Mouse (Mus musculus) adrenal gland, adult 2 months (tissue): ENCODE results near the gene Tubgcp4. TPM values are rescaled to one million over a fixed set of nuclear protein-coding genes. Genes with fewer than 3 reads are reported as not detected.
A peak's percentile ranks its signal among the peaks of the same experiment; 100 is the strongest.
"Not testable (repeated sequence)": the region's sequence is repeated elsewhere in the genome, so short reads cannot be mapped to it uniquely, and the experiment has no call there.

ENCODE experiments used
- DNase-seq: peaks from one replicate; pipeline ENCODE4 v3.0.0; 2021
- long read RNA-seq: library from polyadenylated mRNA; stranded (forward); transcript quantifications from one replicate; pipeline ENCODE4 v2.0.0, GENCODE M21; 2021
- polyA plus RNA-seq: library from polyadenylated mRNA; depleted of rRNA; stranded (reverse); fragments of >200 nt; gene quantifications from 2 replicates; pipeline ENCODE4 v1.2.3, GENCODE M21; 2012; rRNA removed
- total RNA-seq, 2 experiments: library from RNA; stranded (reverse); gene quantifications; 2 replicates each; pipeline ENCODE4 v1.2.3; 2021

Gene Tubgcp4
- total RNA-seq (10 to 100 TPM; 38.6 to 42.4 TPM), polyA plus RNA-seq (28.4 and 42.1 TPM in 2 replicates)
- long read RNA-seq, full-length matches to known transcripts: 20 of 30 reads
- long read RNA-seq, partial matches to known transcripts: 1 of 30 reads
- long read RNA-seq, other reads (novel, unspliced or antisense): 9 of 30 reads

- peak; percentile 80 for DNase-seq
These were observed at the start of gene Tubgcp4 for GRCm38 (mm10) chr2:121170481-121170971. Tubgcp4 (plus strand) TSS chr2:121170654.

GRCm38 (mm10) chr2:121126302-121126701 lies 44.2 kb upstream of the Tubgcp4 start:
- not testable (repeated sequence) for DNase-seq

- DNase-seq: no peak
These were observed 42.9 kb upstream of the Tubgcp4 start for GRCm38 (mm10) chr2:121127536-121127935.

GRCm38 (mm10) chr2:121128865-121129620 lies 41.4 kb upstream of the Tubgcp4 start:
- DNase-seq: peak; percentile 57

GRCm38 (mm10) chr2:121132822-121133221 lies 37.6 kb upstream of the Tubgcp4 start:
- no peak for DNase-seq

- no peak for DNase-seq
These were observed 33.1 kb upstream of the Tubgcp4 start for GRCm38 (mm10) chr2:121137371-121137770.

GRCm38 (mm10) chr2:121139266-121140017 lies 31.0 kb upstream of the Tubgcp4 start:
- peak; percentile 63 for DNase-seq

- DNase-seq: peak; percentile 96
These were observed 30.2 kb upstream of the Tubgcp4 start, which contains the start of the genes Adal and Lcmt2 for GRCm38 (mm10) chr2:121140018-121140882. Adal (plus strand) TSS chr2:121140428. Lcmt2 (minus strand) TSS chr2:121140653.

GRCm38 (mm10) chr2:121141216-121142035 lies 29.0 kb upstream of the Tubgcp4 start:
- DNase-seq: no peak

GRCm38 (mm10) chr2:121142415-121142814 lies 28.0 kb upstream of the Tubgcp4 start:
- DNase-seq: no peak

GRCm38 (mm10) chr2:121149679-121150078 lies 20.8 kb upstream of the Tubgcp4 start:
- no peak for DNase-seq

- no peak for DNase-seq
These were observed 17.4 kb upstream of the Tubgcp4 start for GRCm38 (mm10) chr2:121153100-121153499.

GRCm38 (mm10) chr2:121169173-121169572 lies 1.3 kb upstream of the Tubgcp4 start:
- no peak for DNase-seq

GRCm38 (mm10) chr2:121169902-121170301 lies 552 bp upstream of the Tubgcp4 start:
- DNase-seq: peak; percentile 62

GRCm38 (mm10) chr2:121170980-121171742 lies 707 bp downstream of the Tubgcp4 start, which contains the start of gene Zscan29:
Zscan29 (minus strand) TSS chr2:121171125.
- DNase-seq: peak; percentile 95

GRCm38 (mm10) chr2:121178828-121179479 lies 8.5 kb downstream of the Tubgcp4 start:
- no peak for DNase-seq

- no peak for DNase-seq
These were observed 13.0 kb downstream of the Tubgcp4 start for GRCm38 (mm10) chr2:121183431-121183830.

- DNase-seq: no peak
These were observed 13.7 kb downstream of the Tubgcp4 start for GRCm38 (mm10) chr2:121184142-121184541.

- no peak for DNase-seq
These were observed 18.1 kb downstream of the Tubgcp4 start for GRCm38 (mm10) chr2:121188530-121188929.
